Mouse (Mus musculus) kidney, embryonic 14.5 days (tissue): ENCODE data around the gene Rplp0. TPM values are rescaled to one million over a fixed set of nuclear protein-coding genes. Genes with fewer than 3 reads are reported as not detected.
A peak's percentile ranks its signal among the peaks of the same experiment; 100 is the strongest.

ENCODE experiments used
- ATAC-seq: fragments of 200-750 bp; cut with Nextera tagmentation; 2 replicates; pipeline ENCODE4 v1.8.0; 2017; ENCODE audit warnings: moderate number of reproducible peaks, mild to moderate bottlenecking, moderate TSS enrichment, moderate library complexity; ENCODE audit not compliant: low FRiP score, low TSS enrichment
- H3K27ac ChIP-seq: fragments of 300-500 bp; sonication (generic); 2 replicates; pipeline ENCODE4 v1.5.1; 2014; ENCODE audit warnings: low read depth, mild to moderate bottlenecking, low read length, moderate library complexity, mixed read lengths
- H3K27me3 ChIP-seq: fragments of 300-500 bp; sonication (generic); 2 replicates; pipeline ENCODE4 v1.6.1; 2014; ENCODE audit warnings: mild to moderate bottlenecking, low read length; ENCODE audit not compliant: control insufficient read depth, insufficient read depth
- H3K36me3 ChIP-seq: fragments of 300-500 bp; sonication (generic); 2 replicates; pipeline ENCODE4 v1.6.1; 2014; ENCODE audit warnings: low read length, mixed read lengths; ENCODE audit not compliant: control insufficient read depth, insufficient read depth
- H3K4me1 ChIP-seq: fragments of 300-500 bp; sonication (generic); 2 replicates; pipeline ENCODE4 v1.6.1; 2014; ENCODE audit warnings: low read length, mixed read lengths; ENCODE audit not compliant: control insufficient read depth, insufficient read depth
- H3K4me2 ChIP-seq: fragments of 300-500 bp; sonication (generic); replicated peaks from 2 replicates; pipeline ENCODE4 v1.6.1; 2014; ENCODE audit warnings: low read depth, mild to moderate bottlenecking, low read length
- H3K4me3 ChIP-seq: fragments of 300-500 bp; sonication (generic); 2 replicates; pipeline ENCODE4 v1.5.1; 2014; ENCODE audit warnings: mild to moderate bottlenecking, low read length
- H3K9ac ChIP-seq: fragments of 300-500 bp; sonication (generic); 2 replicates; pipeline ENCODE4 v1.6.1; 2014; ENCODE audit warnings: low read depth, mild to moderate bottlenecking, low read length, moderate library complexity
- H3K9me3 ChIP-seq: fragments of 300-500 bp; sonication (generic); 2 replicates; pipeline ENCODE4 v1.6.1; 2016; ENCODE audit warnings: low read length; ENCODE audit not compliant: control insufficient read depth
- WGBS: fragments of 180-500 bp; shearing (Covaris S2); extraction: QIAGEN DNeasy Blood & Tissue Kit; methylation state at CpG from one replicate; pipeline ENCODE4 v1.1.7; 2014; 5-methylcytosine and 5-hydroxymethylcytosine counted together
- polyA plus RNA-seq: library from polyadenylated mRNA; unstranded; fragments of >200 nt; fragmentation: Nextera tagmentation; extraction: Ambion mirVana; gene quantifications from 2 replicates; pipeline ENCODE4 v1.2.1, GENCODE M21; 2014

Rplp0 gene
- polyA plus RNA-seq, 1 experiment from 2014 or later, result 1,879 TPM

DNA sequence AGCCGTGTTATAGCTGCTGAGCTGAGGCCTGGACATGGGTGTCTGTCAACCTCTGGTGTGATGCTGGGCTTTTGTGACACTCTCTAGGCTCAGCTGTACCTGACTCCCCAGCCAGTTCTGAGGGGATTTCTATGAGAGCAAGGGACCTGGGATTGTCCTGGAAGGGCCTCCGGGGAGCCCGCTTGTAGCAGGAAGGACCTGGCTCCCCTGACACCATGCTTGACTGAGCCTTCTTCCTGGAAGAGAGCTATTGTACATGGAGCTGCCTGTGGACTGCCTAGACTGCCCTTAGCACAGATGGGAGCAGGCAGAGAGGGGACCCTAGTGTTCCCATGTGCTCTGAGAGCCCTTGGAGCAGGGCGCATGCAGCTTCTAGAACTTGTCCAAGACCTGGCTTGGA lies 33.9 kb upstream of the Rplp0 start:
- Histone ChIP-seq H3K4me1 (peaks cover 74% of the 10 kb centered on the region), H3K27me3 (no peaks in the 10 kb centered on the region), H3K27ac (no peak overlapping the region), H3K36me3 (no peaks in the 10 kb centered on the region), H3K9ac (no peak overlapping the region), H3K4me2 (no peak overlapping the region), H3K4me3 (no peak overlapping the region), H3K9me3 (no peaks in the 10 kb centered on the region)
- WGBS, result 67% methylated on average over 4 of the region's 4 CpGs
- no peak for ATAC-seq

GRCm38 (mm10) chr5:115525943-115526342 lies 33.3 kb upstream of the Rplp0 start:
- 82% methylated on average over 9 of the region's 9 CpGs for WGBS
- H3K9ac ChIP-seq, result peak overlapping the region; percentile 23; the same call in 1 of the 2 replicates
- peaks cover 75% of the 10 kb centered on the region for H3K4me1 ChIP-seq
- H3K4me2 ChIP-seq, result no peak overlapping the region
- no peaks in the 10 kb centered on the region for H3K36me3 ChIP-seq
- no peak overlapping the region for H3K27ac ChIP-seq
- H3K9me3 ChIP-seq, result no peaks in the 10 kb centered on the region
- no peak for ATAC-seq
- H3K27me3 ChIP-seq, result no peaks in the 10 kb centered on the region
- H3K4me3 ChIP-seq, result no peak overlapping the region

- no peak for ATAC-seq
- whole genome bisulfite sequencing, result 90% methylated on average over 17 of the region's 17 CpGs
Measured at GRCm38 (mm10) chr5:115526456-115527202, 32.6 kb upstream of the Rplp0 start.

DNA sequence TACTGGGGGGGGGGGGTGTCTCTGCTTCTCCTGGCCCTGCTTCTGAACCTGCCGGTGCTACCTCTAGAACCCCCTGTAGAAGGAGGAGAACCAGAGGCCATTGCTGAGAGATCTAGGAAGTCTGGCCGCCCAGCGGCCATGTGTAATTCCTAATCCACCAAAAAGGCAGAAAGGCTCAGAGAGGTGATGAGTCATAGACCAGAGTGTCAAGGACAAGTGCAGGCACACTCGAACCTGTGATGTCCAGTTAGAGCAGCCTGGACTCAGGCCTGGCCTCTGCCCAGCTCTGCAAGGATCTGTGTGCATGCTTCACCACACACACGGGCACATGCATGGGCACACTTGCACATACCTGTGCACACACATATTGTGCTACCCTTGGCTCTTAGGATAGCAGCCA lies 31.1 kb upstream of the Rplp0 start:
- no peak overlapping the region for H3K4me2 ChIP-seq
- peaks cover 76% of the 10 kb centered on the region for H3K4me1 ChIP-seq
- no peak for ATAC-seq
- no peaks in the 10 kb centered on the region for H3K36me3 ChIP-seq
- H3K27me3 ChIP-seq, result no peaks in the 10 kb centered on the region
- H3K27ac ChIP-seq, result no peak overlapping the region
- 82% methylated on average over 5 of the region's 5 CpGs for WGBS
- no peak overlapping the region for H3K9ac ChIP-seq
- no peaks in the 10 kb centered on the region for H3K9me3 ChIP-seq
- no peak overlapping the region for H3K4me3 ChIP-seq

More at GRCm38 (mm10) chr5:115526456-115527202, 32.6 kb upstream of the Rplp0 start:
- no peaks in the 10 kb centered on the region for H3K9me3 ChIP-seq
- peaks cover 77% of the 10 kb centered on the region for H3K4me1 ChIP-seq
- no peak overlapping the region for H3K27ac ChIP-seq
- H3K4me2 ChIP-seq, result no peak overlapping the region
- H3K27me3 ChIP-seq, result no peaks in the 10 kb centered on the region
- H3K4me3 ChIP-seq, result no peak overlapping the region
- no peaks in the 10 kb centered on the region for H3K36me3 ChIP-seq
- H3K9ac ChIP-seq, result peak overlapping the region; percentile 23; the same call in 1 of the 2 replicates

DNA sequence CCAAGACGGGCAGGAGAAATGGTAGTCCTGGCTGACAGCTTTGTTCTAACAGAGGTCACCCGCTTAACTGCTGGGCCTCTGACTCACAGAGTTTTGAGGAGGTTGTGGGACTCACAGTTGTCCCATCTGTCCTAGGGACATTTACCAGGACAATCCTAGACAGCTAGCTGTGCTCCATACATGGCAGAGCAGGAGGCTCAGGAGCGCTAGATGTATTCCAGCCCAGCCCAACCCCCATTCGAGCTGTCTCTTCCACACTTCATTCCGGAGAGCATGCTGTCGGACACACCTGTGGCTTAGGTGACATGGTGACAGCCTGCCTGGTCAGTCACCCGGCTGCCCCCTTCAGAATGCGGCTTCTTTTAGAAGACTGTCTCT lies 29.9 kb upstream of the Rplp0 start:
- Histone ChIP-seq H3K9me3 (no peaks in the 10 kb centered on the region), H3K9ac (no peak overlapping the region), H3K27ac (peak overlapping the region; percentile 82; the same call in 1 of the 2 replicates), H3K36me3 (no peaks in the 10 kb centered on the region), H3K4me3 (no peak overlapping the region), H3K4me1 (peaks cover 76% of the 10 kb centered on the region), H3K4me2 (no peak overlapping the region), H3K27me3 (no peaks in the 10 kb centered on the region)
- ATAC-seq, result no peak
- 52% methylated on average over 8 of the region's 8 CpGs for WGBS

DNA sequence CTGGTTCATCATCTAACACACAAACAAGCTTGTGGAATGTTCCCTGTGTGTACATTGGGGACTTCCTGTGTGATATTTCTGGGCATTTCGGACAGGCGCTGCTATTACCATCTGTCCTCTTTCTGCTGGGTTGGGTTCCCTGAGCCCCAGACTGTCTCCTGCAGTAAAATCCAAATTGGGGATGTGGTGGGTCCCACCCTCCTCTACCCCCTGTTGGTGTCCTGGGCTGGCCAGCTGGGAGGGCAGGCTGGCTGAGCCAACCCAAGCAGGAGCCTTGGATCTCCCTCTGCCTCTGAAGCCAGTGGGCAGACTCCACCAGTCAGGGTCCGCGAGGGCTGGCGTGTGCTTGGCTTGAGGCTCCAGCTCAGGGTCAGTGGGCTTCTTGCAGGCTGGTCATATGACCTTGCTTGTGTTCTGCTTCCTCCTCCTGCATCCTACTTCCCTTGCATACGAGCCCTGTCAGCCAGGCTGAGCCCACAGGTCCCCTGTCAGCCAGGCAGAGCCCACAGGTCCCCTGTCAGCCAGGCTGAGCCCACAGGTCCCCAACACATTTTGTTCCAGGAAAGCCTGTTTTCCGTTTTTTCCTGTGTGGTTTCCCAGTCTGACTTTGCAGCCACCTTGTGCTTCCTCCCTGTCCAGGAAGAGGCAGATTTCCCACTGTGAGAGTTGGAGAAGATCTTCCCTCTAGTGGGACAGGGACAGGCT lies 29.4 kb upstream of the Rplp0 start:
- H3K4me1 ChIP-seq, result peaks cover 76% of the 10 kb centered on the region
- 40% methylated on average over 7 of the region's 7 CpGs for WGBS
- H3K27me3 ChIP-seq, result no peaks in the 10 kb centered on the region
- no peak overlapping the region; the same call in 1 of the 2 replicates for H3K4me2 ChIP-seq
- H3K9me3 ChIP-seq, result no peaks in the 10 kb centered on the region
- no peak for ATAC-seq
- H3K27ac ChIP-seq, result peak overlapping the region; percentile 82
- H3K4me3 ChIP-seq, result no peak overlapping the region
- no peaks in the 10 kb centered on the region for H3K36me3 ChIP-seq
- peak overlapping the region; percentile 31; the same call in 1 of the 2 replicates for H3K9ac ChIP-seq

DNA sequence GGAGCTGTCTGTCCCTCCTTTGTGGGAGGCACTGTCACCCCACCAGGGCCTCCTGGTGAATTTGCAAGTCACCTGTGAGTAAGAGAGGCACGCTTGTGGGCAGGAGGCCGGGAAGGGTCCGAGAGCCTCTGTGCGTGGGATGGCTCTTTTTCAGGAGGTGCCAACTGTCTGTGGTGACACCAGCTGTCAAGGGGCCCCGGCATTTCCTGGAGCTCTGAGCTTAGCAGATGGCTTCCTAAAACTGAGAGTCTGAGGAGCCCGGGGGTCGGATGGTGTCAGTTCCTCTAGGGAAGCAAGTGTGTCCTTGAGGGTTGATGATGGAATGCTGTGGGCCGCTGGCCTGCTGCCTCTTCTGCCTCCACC lies 28.8 kb upstream of the Rplp0 start:
- H3K4me3 ChIP-seq, result no peak overlapping the region
- WGBS, result 26% methylated on average over 8 of the region's 8 CpGs
- H3K4me1 ChIP-seq, result peaks cover 76% of the 10 kb centered on the region
- H3K9me3 ChIP-seq, result no peaks in the 10 kb centered on the region
- no peak overlapping the region; the same call in 1 of the 2 replicates for H3K4me2 ChIP-seq
- no peak for ATAC-seq
- H3K36me3 ChIP-seq, result no peaks in the 10 kb centered on the region
- peak overlapping the region; percentile 82 for H3K27ac ChIP-seq
- peak overlapping the region; percentile 31; the same call in 1 of the 2 replicates for H3K9ac ChIP-seq
- no peaks in the 10 kb centered on the region for H3K27me3 ChIP-seq

- H3K9ac ChIP-seq, result peak overlapping the region; percentile 28; the same call in 1 of the 2 replicates
- H3K4me2 ChIP-seq, result peak overlapping the region; percentile 21; the same call in 1 of the 2 replicates
- H3K4me1 ChIP-seq, result peaks cover 76% of the 10 kb centered on the region
- no peak overlapping the region for H3K4me3 ChIP-seq
- no peaks in the 10 kb centered on the region for H3K27me3 ChIP-seq
- peak overlapping the region; percentile 82; the same call in 1 of the 2 replicates for H3K27ac ChIP-seq
- H3K36me3 ChIP-seq, result no peaks in the 10 kb centered on the region
- no peaks in the 10 kb centered on the region for H3K9me3 ChIP-seq
- 20% methylated on average over 18 of the region's 18 CpGs for WGBS
- ATAC-seq, result peak; percentile 72
Measured at GRCm38 (mm10) chr5:115531671-115532270, 27.5 kb upstream of the Rplp0 start.
